ENCODE assay signal across 10 mouse cellular contexts in genomic region chr10:4290145-4290544, GRCm38 (mm10).
"Had no signal": no experiment of that assay in that cellular context is flagged by ENCODE, and none has a peak within 500 bp of the region (broad histone marks: within the 10 kb centered on the region; RNA-seq: fewer than 3 reads in every experiment).

No protein-coding gene starts in this region.

- H3K4me3 ChIP-seq: limb, embryonic 15.5 days; liver, embryonic 12.5 days; stomach, embryonic 15.5 days had no signal

- H3K9ac ChIP-seq: limb, embryonic 15.5 days; liver, embryonic 12.5 days; lung, embryonic 14.5 days; stomach, embryonic 15.5 days had no signal

- H3K27me3 ChIP-seq: limb, embryonic 15.5 days; liver, embryonic 12.5 days; stomach, embryonic 15.5 days had no signal

- H3K4me2 ChIP-seq: limb, embryonic 15.5 days; liver, embryonic 12.5 days; lung, embryonic 14.5 days; stomach, embryonic 15.5 days had no signal

- ATAC-seq: liver, embryonic 12.5 days had no signal

- DNase-seq: kidney, adult 11 months; kidney, postnatal 14 days; layer of hippocampus, postnatal 36 days; lung, embryonic 14.5 days; midbrain, embryonic 14.5 days; right cerebral cortex, postnatal 14 days; thymus, postnatal 36 days had no signal

- H3K27ac ChIP-seq: limb, embryonic 15.5 days; liver, embryonic 12.5 days; stomach, embryonic 15.5 days had no signal

- H3K36me3 ChIP-seq: limb, embryonic 15.5 days; liver, embryonic 12.5 days; stomach, embryonic 15.5 days had no signal

- H3K9me3 ChIP-seq: limb, embryonic 15.5 days; liver, embryonic 12.5 days; stomach, embryonic 15.5 days had no signal

- H3K4me1 ChIP-seq: liver, embryonic 12.5 days had no signal
